Comparison of ENCODE assay signal across 21 mouse cellular contexts in the genomic region with DNA sequence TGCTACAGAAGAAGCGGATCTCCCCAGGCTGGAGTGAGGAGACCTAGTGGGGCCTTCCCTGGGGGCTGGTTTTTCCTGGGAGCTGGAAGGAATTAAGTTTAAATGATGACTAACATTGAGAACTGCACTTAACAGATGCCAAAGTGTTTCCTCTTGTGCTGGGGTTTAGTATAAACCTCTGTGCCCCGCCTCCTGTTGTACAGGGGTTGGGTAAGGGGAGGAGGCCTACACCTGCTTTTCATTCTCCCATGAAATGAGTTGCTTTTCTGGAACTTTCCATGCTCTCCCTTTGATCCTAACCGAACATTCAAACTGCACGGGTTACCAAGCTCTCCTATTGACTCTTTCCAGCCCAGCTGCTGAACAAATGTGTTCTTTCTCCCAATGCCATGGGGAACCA.
DNase-seq lines count a peak whose midpoint lies in the region; ATAC-seq lines count a peak whose summit lies in the region.
"Had no signal": no experiment of that assay in that cellular context is flagged by ENCODE, and none has a peak within 500 bp of the region (broad histone marks: within the 10 kb centered on the region; RNA-seq: fewer than 3 reads in every experiment).

No protein-coding gene starts in this region.

- DNase-seq in NIH3T3 (ENCODE audit: low read depth), result peak; percentile 77
- no peak for DNase-seq in limb, embryonic 10.5 days (ENCODE audit: low spot score)
- no peak for DNase-seq in spleen, adult 18-20 months
- no peak for DNase-seq in liver
- no peak for DNase-seq in heart, adult 9 months (ENCODE audit: low spot score in 2 of 2)
- DNase-seq: adrenal gland, postnatal 14 days; B cell, adult 2 months; cerebellum, adult 11-12 months; cerebellum, adult 9-10 months; cerebellum, postnatal 36 days; gastrocnemius, postnatal 14 days; heart, adult 2 months had no signal

- no peaks in the 10 kb centered on the region for H3K36me3 ChIP-seq in embryonic facial prominence, embryonic 13.5 days
- H3K36me3 ChIP-seq in limb, embryonic 10.5 days, result no peaks in the 10 kb centered on the region
- no peaks in the 10 kb centered on the region for H3K36me3 ChIP-seq in limb, embryonic 15.5 days
- H3K36me3 ChIP-seq: forebrain, embryonic 15.5 days; G1E; heart, embryonic 12.5 days; hindbrain, embryonic 10.5 days; intestine, embryonic 15.5 days had no signal

- H3K27me3 ChIP-seq in embryonic facial prominence, embryonic 13.5 days, result peaks cover 9% of the 10 kb centered on the region; the same call in 1 of the 2 replicates
- H3K27me3 ChIP-seq in limb, embryonic 10.5 days (ENCODE audit: low read depth, poor library complexity, severe bottlenecking), result peaks cover 17% of the 10 kb centered on the region
- H3K27me3 ChIP-seq in limb, embryonic 15.5 days, result no peaks in the 10 kb centered on the region
- H3K27me3 ChIP-seq: forebrain, embryonic 15.5 days; intestine, embryonic 15.5 days had no signal

- peak; percentile 62; the same call in 1 of the 2 replicates for ATAC-seq in embryonic facial prominence, embryonic 13.5 days (ENCODE audit: insufficient number of reproducible peaks, insufficient read depth, low FRiP score, low TSS enrichment, low read depth)
- no peak for ATAC-seq in limb, embryonic 15.5 days (ENCODE audit: insufficient number of reproducible peaks, low FRiP score, low TSS enrichment, low read depth)
- ATAC-seq: CD4-positive, CD25-positive, alpha-beta regulatory T cell, adult 4 months; forebrain, embryonic 15.5 days; intestine, embryonic 15.5 days had no signal

- 22% methylated on average over 4 of the region's 4 CpGs for WGBS in embryonic facial prominence, embryonic 13.5 days
- 67% methylated on average over 4 of the region's 4 CpGs for WGBS in limb, embryonic 10.5 days
- 27% methylated on average over 4 of the region's 4 CpGs for WGBS in limb, embryonic 15.5 days

- H3K4me3 ChIP-seq in embryonic facial prominence, embryonic 13.5 days, result no peak overlapping the region
- H3K4me3 ChIP-seq in limb, embryonic 10.5 days, result no peak overlapping the region
- no peak overlapping the region for H3K4me3 ChIP-seq in limb, embryonic 15.5 days
- H3K4me3 ChIP-seq: forebrain, embryonic 15.5 days; heart, adult 2 months; heart, embryonic 12.5 days; hindbrain, embryonic 10.5 days; intestine, embryonic 15.5 days had no signal

- no peak overlapping the region for H3K9ac ChIP-seq in embryonic facial prominence, embryonic 13.5 days
- no peak overlapping the region for H3K9ac ChIP-seq in limb, embryonic 15.5 days
- H3K9ac ChIP-seq: forebrain, embryonic 15.5 days; heart, embryonic 12.5 days; hindbrain, embryonic 14.5 days; intestine, embryonic 15.5 days had no signal

- no peaks in the 10 kb centered on the region for H3K9me3 ChIP-seq in embryonic facial prominence, embryonic 13.5 days
- H3K9me3 ChIP-seq in limb, embryonic 10.5 days (replicated peaks), result no peaks in the 10 kb centered on the region
- no peaks in the 10 kb centered on the region for H3K9me3 ChIP-seq in limb, embryonic 15.5 days
- H3K9me3 ChIP-seq: forebrain, embryonic 15.5 days; G1E; heart, embryonic 12.5 days; hindbrain, embryonic 10.5 days; intestine, embryonic 15.5 days had no signal

- no peak overlapping the region for H3K4me2 ChIP-seq in embryonic facial prominence, embryonic 13.5 days
- H3K4me2 ChIP-seq in limb, embryonic 15.5 days, result no peak overlapping the region
- H3K4me2 ChIP-seq: forebrain, embryonic 15.5 days; heart, embryonic 12.5 days; hindbrain, embryonic 14.5 days; intestine, embryonic 15.5 days had no signal

- H3K27ac ChIP-seq in embryonic facial prominence, embryonic 13.5 days, result peak overlapping the region; percentile 52
- H3K27ac ChIP-seq in limb, embryonic 10.5 days, result peak overlapping the region; percentile 61
- H3K27ac ChIP-seq in limb, embryonic 15.5 days, result peak overlapping the region; percentile 17; the same call in 1 of the 2 replicates
- H3K27ac ChIP-seq: forebrain, embryonic 15.5 days; heart, adult 2 months; hindbrain, embryonic 10.5 days; hindbrain, embryonic 14.5 days; intestine, embryonic 15.5 days had no signal

- peaks cover 24% of the 10 kb centered on the region for H3K4me1 ChIP-seq in embryonic facial prominence, embryonic 13.5 days
- peaks cover 16% of the 10 kb centered on the region for H3K4me1 ChIP-seq in limb, embryonic 10.5 days
- peaks cover 13% of the 10 kb centered on the region; the same call in 1 of the 2 replicates for H3K4me1 ChIP-seq in limb, embryonic 15.5 days
- H3K4me1 ChIP-seq: heart, embryonic 12.5 days; intestine, embryonic 15.5 days had no signal
